In the genomic region with DNA sequence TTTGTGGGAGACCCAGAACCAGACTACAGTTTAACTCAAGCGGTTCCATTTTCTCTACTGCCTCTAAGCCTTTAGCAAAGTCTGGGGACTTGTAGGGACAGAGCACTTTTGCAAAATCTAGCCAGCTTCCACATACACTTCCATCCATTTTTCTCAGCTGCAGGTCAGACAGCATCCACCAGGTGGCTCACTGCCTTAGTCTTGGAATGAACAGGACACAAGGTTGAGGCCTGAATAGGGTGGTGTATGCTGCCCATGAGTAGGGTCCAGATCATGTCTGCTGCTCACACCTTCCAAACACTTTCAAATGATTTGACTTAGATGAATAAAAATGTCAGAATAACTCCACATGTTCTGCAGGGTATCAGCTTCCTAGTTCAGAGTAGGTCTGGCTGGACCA, we compare ENCODE assay signal across 8 mouse cellular contexts. TPM values are rescaled to one million over a fixed set of nuclear protein-coding genes. Genes with fewer than 3 reads are reported as not detected.
DNase-seq lines count a peak whose midpoint lies in the region; ATAC-seq lines count a peak whose summit lies in the region.

No protein-coding gene starts in this region.

- ATAC-seq in erythroblast, adult 5-6 weeks (replicated peaks; ENCODE audit: low FRiP score, poor library complexity, severe bottlenecking), result peak; percentile 91

- intact Hi-C loops in heart, postnatal 36 days (cut with DNase I), result loop anchor here (1.0 to 5.0 kb wide), 2 partner anchors 119 to 161 kb away; no protein-coding TSS in a partner anchor

- peak; percentile 92 for DNase-seq in heart, adult 11 months
- no peak for DNase-seq in heart, adult 9 months (ENCODE audit: low spot score in 2 of 2)
- peak; percentile 58 for DNase-seq in c-Kit-positive CD71-negative TER-119-negative erythroid progenitor cells, embryonic 14.5 days (ENCODE audit: low read depth)
- DNase-seq in heart, postnatal 36 days, result peak; percentile 65 to 72
- DNase-seq in layer of hippocampus, postnatal 25 days (ENCODE audit: extremely low spot score in 1 of 2, low spot score in 1 of 2), result peak; percentile 34 to 66
- peak; percentile 83 for DNase-seq in lung, postnatal 36 days
- peak; percentile 75 to 81 for DNase-seq in right cerebral cortex, adult 2 months (ENCODE audit: low spot score in 2 of 2)

RNA-seq across cellular contexts. Expression of gene Tomt, which starts 11.9 kb away (rescaled TPM):
- total RNA-seq in erythroblast, adult 5-6 weeks (2015; ENCODE audit: low replicate concordance), result not detected in 2 replicates
- 0.56 TPM in 1 of 2 replicates, not detected in the other for total RNA-seq in erythroblast, adult 5-6 weeks (2017; ENCODE audit: low replicate concordance)
- not detected for total RNA-seq in heart, postnatal 36 days (2021)
- total RNA-seq in layer of hippocampus, postnatal 25 days (2021), result not detected

RNA-seq across cellular contexts. Expression of gene Lamtor1, which starts 12.4 kb away (rescaled TPM):
- total RNA-seq in erythroblast, adult 5-6 weeks (2015; ENCODE audit: low replicate concordance), result 35.0 and 36.6 TPM in 2 replicates
- total RNA-seq in erythroblast, adult 5-6 weeks (2017; ENCODE audit: low replicate concordance), result 26.2 and 28.0 TPM in 2 replicates
- total RNA-seq in heart, postnatal 36 days (2021), result 100 to 1,000 TPM; 110 to 111 TPM
- 100 to 1,000 TPM in 1 of 2 experiments, 10 to 100 TPM in 1; 97.8 to 102 TPM for total RNA-seq in layer of hippocampus, postnatal 25 days (2021)

RNA-seq across cellular contexts. Expression of gene Lrrc51, which starts 15.6 kb away (rescaled TPM):
- total RNA-seq in erythroblast, adult 5-6 weeks (2015; ENCODE audit: low replicate concordance), result not detected in 2 replicates
- total RNA-seq in erythroblast, adult 5-6 weeks (2017; ENCODE audit: low replicate concordance), result not detected in 2 replicates
- total RNA-seq in heart, postnatal 36 days (2021), result 1 to 10 TPM; 3.6 to 5.2 TPM
- total RNA-seq in layer of hippocampus, postnatal 25 days (2021), result 1 to 10 TPM; 6.0 to 6.8 TPM

RNA-seq across cellular contexts. Expression of gene Numa1, which starts 15.8 kb away (rescaled TPM):
- 22.3 and 42.0 TPM in 2 replicates for total RNA-seq in erythroblast, adult 5-6 weeks (2015; ENCODE audit: low replicate concordance)
- total RNA-seq in erythroblast, adult 5-6 weeks (2017; ENCODE audit: low replicate concordance), result 64.5 and 110 TPM in 2 replicates
- 10 to 100 TPM; 97.8 to 98.6 TPM for total RNA-seq in heart, postnatal 36 days (2021)
- total RNA-seq in layer of hippocampus, postnatal 25 days (2021), result 10 to 100 TPM; 89.0 to 98.9 TPM

RNA-seq across cellular contexts. Expression of gene Folr1, which starts 47.5 kb away (rescaled TPM):
- total RNA-seq in erythroblast, adult 5-6 weeks (2015; ENCODE audit: low replicate concordance), result not detected in 2 replicates
- not detected in 2 replicates for total RNA-seq in erythroblast, adult 5-6 weeks (2017; ENCODE audit: low replicate concordance)
- under 1 TPM; 0.27 to 0.33 TPM for total RNA-seq in heart, postnatal 36 days (2021)
- 1 to 10 TPM; 1.9 to 2.1 TPM for total RNA-seq in layer of hippocampus, postnatal 25 days (2021)

Comparison
In these comparisons a context has a peak if more than half of its experiments do, and no peak if none do; other contexts are left out.
1. DNase-seq: peak in heart, adult 11 months (single experiment), c-Kit-positive CD71-negative TER-119-negative erythroid progenitor cells, embryonic 14.5 days (single experiment), heart, postnatal 36 days (2 of 2), layer of hippocampus, postnatal 25 days (2 of 2), lung, postnatal 36 days (single experiment) and right cerebral cortex, adult 2 months (2 of 2); none in heart, adult 9 months (0 of 2).
2. RNA of gene Lrrc51, which starts 15.6 kb away (total RNA-seq): 6.0 to 6.8 TPM in layer of hippocampus, postnatal 25 days and 3.6 to 5.2 TPM in heart, postnatal 36 days; not detected in erythroblast, adult 5-6 weeks; every median in the first group is over 4 times any median in the second.